Mouse (Mus musculus) forebrain, embryonic 10.5 days (tissue): ENCODE data around the gene Mrpl23. TPM values are rescaled to one million over a fixed set of nuclear protein-coding genes. Genes with fewer than 3 reads are reported as not detected.

Experiments used
- DNase-seq: peaks from one replicate; pipeline ENCODE4 v3.0.0-alpha.2; 2017; ENCODE audit warnings: low spot score; ENCODE audit errors: extremely low spot score
- H3K27ac ChIP-seq: fragments of 300-500 bp; sonication (generic); 2 replicates; pipeline ENCODE4 v1.5.1; 2016; ENCODE audit warnings: mild to moderate bottlenecking
- H3K27me3 ChIP-seq: fragments of 300-500 bp; sonication (generic); 2 replicates; pipeline ENCODE4 v1.6.1; 2016; ENCODE audit warnings: mild to moderate bottlenecking; ENCODE audit not compliant: poor library complexity, severe bottlenecking
- H3K36me3 ChIP-seq: fragments of 300-500 bp; sonication (generic); replicated peaks from 2 replicates; pipeline ENCODE4 v1.6.1; 2016; ENCODE audit warnings: mild to moderate bottlenecking, moderate library complexity
- H3K4me1 ChIP-seq: fragments of 300-500 bp; sonication (generic); 2 replicates; pipeline ENCODE4 v1.6.1; 2016
- H3K4me3 ChIP-seq: fragments of 300-500 bp; sonication (generic); 2 replicates; pipeline ENCODE4 v1.5.1; 2016; ENCODE audit warnings: mild to moderate bottlenecking, moderate library complexity
- H3K9me3 ChIP-seq: fragments of 300-500 bp; sonication (generic); 2 replicates; pipeline ENCODE4 v1.6.1; 2016; ENCODE audit warnings: mild to moderate bottlenecking, moderate library complexity
- WGBS: fragments of 180-500 bp; shearing (Covaris S2); methylation state at CpG from one replicate; pipeline ENCODE4 v1.1.7; 2016; 5-methylcytosine and 5-hydroxymethylcytosine counted together
- microRNA counts: library from miRNA; unstranded; fragments of <30 nt; microRNA quantifications from one replicate; lab custom pipeline; 2017
- microRNA-seq: library from miRNA; unstranded; fragments of <30 nt; microRNA quantifications from one replicate; pipeline ENCODE4, GENCODE M21; 2017
- polyA plus RNA-seq: library from polyadenylated mRNA; unstranded; fragments of >200 nt; fragmentation: Nextera tagmentation; extraction: Ambion mirVana; gene quantifications from 2 replicates; pipeline ENCODE4 v1.2.1, GENCODE M21; 2016

Gene Mrpl23
- polyA plus RNA-seq, 1 experiment from 2014 or later: 16.1 TPM

GRCm38 (mm10) chr7:142585890-142586289 lies 53.4 kb downstream of the Mrpl23 start:
- Histone ChIP-seq H3K4me1 (peaks cover 6% of the 10 kb centered on the region; the same call in 1 of the 2 replicates), H3K9me3 (peaks cover 13% of the 10 kb centered on the region), H3K36me3 (no peaks in the 10 kb centered on the region), H3K4me3 (no peak overlapping the region), H3K27me3 (no peaks in the 10 kb centered on the region), H3K27ac (no peak overlapping the region)
- 84% methylated on average over 3 of the region's 3 CpGs for WGBS
- no peak for DNase-seq

GRCm38 (mm10) chr7:142588282-142588941 lies 55.9 kb downstream of the Mrpl23 start:
- no peaks in the 10 kb centered on the region for H3K9me3 ChIP-seq
- H3K27me3 ChIP-seq: no peaks in the 10 kb centered on the region
- 83% methylated on average over 9 of the region's 9 CpGs for WGBS
- peaks cover 9% of the 10 kb centered on the region for H3K4me1 ChIP-seq
- H3K27ac ChIP-seq: peak overlapping the region; percentile 35; the same call in 1 of the 2 replicates
- no peak overlapping the region for H3K4me3 ChIP-seq
- DNase-seq: no peak
- H3K36me3 ChIP-seq: no peaks in the 10 kb centered on the region

MicroRNAs within 50 kb of the gene (microRNA counts, 519-probe panel; counts per million panel counts)
- microRNA mmu-miR-675-3p (lab: Ali Mortazavi, UCI) (341 counts per million, percentile 65 among the panel's probes with 10 or more counts), microRNA mmu-miR-675-5p (lab: Ali Mortazavi, UCI) (341 counts per million, percentile 65 among the panel's probes with 10 or more counts)

Small RNAs within 50 kb of the gene (microRNA-seq; reads per million reads assigned to microRNA genes)
- 63.2 reads per million, percentile 44 among the genes with 10 or more reads in this experiment for gene Mir675

Other genes starting within 250 kb of the Mrpl23 start
- not detected in 2 replicates for gene Krtap5-1, start 235.6 kb upstream of the Mrpl23 start, polyA plus RNA-seq
- not detected in 2 replicates for gene Krtap5-4, start 229.1 kb upstream of the Mrpl23 start, polyA plus RNA-seq
- 0.51 and 1.00 TPM in 2 replicates for gene Ifitm10, start 158.9 kb upstream of the Mrpl23 start, polyA plus RNA-seq
- not detected in 2 replicates for gene Gm49369, start 150.0 kb upstream of the Mrpl23 start, polyA plus RNA-seq
- gene Ctsd, start 144.6 kb upstream of the Mrpl23 start, polyA plus RNA-seq: 135 and 142 TPM in 2 replicates
- 0.18 TPM in 1 of 2 replicates, not detected in the other for gene Syt8, start 97.8 kb upstream of the Mrpl23 start, polyA plus RNA-seq
- gene Tnni2, start 90.9 kb upstream of the Mrpl23 start, polyA plus RNA-seq: 0.46 and 1.4 TPM in 2 replicates
- gene Lsp1, start 71.9 kb upstream of the Mrpl23 start, polyA plus RNA-seq: 10.7 and 12.0 TPM in 2 replicates
- 0.33 and 1.1 TPM in 2 replicates for gene Tnnt3, start 33.9 kb upstream of the Mrpl23 start, polyA plus RNA-seq
- gene Igf2, start 134.1 kb downstream of the Mrpl23 start, polyA plus RNA-seq: 126 and 132 TPM in 2 replicates
- not detected in 2 replicates for gene Gm49394, start 137.3 kb downstream of the Mrpl23 start, polyA plus RNA-seq
- gene Ins2, start 210.7 kb downstream of the Mrpl23 start, polyA plus RNA-seq: not detected in 2 replicates